Mouse (Mus musculus): ENCODE data around the gene A930004D18Rik.
"Not testable (repeated sequence)": the region's sequence is repeated elsewhere in the genome, so short reads cannot be mapped to it uniquely, and the experiment has no call there.

A930004D18Rik gene

DNA sequence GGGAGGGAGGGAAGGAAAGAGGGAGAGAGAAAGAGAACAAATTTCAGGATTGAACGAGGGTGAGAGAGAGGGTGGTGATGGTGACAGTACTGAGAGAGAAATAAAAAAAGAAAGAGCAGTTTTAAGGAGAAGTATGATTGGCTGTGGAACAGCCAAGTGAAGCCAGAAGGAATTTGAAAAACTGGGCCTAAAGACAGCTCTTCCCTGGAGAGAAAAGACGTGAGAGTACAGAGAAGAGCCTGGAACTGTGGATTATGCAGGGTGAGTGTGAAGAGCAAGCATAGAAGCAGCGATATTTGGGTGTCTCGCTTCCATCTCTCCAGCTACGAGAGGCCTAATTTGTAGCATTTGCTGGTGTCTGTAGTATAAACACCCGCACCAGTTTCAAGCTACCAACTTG is 26.3 kb downstream of the A930004D18Rik start:
- no peak for DNase-seq (ENCODE audit: low spot score)

DNA sequence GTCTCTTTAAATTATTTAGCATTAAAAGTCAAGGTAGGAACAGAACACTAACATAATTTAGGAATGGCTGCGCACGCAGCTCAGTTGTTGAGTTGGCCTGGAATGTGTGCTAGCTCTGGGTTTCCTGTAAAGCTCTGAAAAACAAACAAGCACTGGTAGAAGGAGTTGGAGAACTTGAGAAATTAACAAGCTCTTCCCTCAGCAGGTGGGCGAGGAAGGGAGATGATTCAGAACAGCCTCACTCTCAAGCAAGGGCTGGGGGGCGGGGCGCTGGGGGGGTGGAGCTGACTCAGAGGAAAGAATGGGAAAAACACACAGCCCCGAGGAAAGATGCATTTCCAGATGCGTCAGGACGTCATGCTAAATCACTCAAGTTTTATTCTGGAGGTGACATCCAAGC is 32.4 kb downstream of the A930004D18Rik start:
- DNase-seq (ENCODE audit: low spot score), result no peak

DNA sequence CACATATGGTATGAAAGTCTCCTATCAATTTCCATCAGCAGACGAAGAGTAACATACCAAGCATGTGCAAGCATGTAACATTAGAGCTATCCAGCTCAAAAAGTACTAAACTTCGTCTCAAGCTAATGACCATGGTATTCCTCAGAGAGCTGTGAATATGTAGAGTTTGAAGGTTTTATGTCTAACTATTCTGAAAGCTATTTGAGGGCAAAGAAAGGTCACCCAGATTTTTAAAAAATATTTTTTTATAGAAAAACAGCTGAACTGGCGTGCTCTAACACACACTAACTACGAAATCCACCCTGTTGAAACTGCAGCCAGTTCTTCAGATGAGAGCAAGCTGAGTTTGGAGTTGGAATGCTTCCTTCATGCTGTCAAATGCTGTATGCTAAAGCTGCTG is 33.3 kb downstream of the A930004D18Rik start:
- DNase-seq (ENCODE audit: low spot score), result no peak

DNA sequence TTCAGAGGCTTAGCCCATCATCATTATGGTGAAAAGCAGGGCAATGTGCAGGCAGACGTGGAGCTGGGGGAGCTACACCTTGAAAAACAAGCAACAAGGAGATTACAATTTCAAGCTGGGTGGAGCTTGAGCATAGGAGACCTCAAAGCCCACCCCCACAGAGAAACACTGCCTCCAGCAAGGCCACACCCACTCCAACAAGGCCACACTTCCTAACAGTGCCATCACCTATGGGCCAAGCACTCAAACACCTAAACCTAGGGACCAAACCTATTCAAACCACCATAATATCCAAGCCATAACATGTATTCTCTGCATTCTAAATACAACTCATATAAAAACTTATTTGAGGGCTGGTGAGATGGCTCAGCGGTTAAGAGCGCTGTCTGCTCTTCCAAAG is 35.2 kb downstream of the A930004D18Rik start:
- no peak for DNase-seq (ENCODE audit: low spot score)

DNA sequence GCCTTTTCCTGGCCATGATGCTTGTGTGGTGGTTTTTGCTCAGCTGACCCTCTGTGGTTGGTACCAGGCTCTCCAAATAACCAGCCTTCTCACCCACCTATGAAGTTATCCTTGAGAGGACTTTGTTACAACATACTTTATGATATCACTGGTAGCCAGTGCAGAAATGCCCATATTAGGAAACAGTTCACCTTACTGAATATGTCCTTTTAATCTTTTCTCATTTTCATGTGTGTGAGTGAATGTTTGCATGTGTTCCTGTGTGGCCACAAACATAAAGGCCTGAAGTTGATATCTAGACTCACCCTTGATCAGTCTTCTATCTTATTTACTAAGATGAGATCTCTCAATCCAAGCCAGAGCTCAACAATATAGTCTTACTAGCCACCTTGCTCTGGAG is 40.7 kb downstream of the A930004D18Rik start, which contains the start of gene H2al2a:
Gene H2al2a (minus strand): TSS at position 101 of the 400 bp plus-strand sequence.
- DNase-seq (ENCODE audit: low spot score), result no peak

DNA sequence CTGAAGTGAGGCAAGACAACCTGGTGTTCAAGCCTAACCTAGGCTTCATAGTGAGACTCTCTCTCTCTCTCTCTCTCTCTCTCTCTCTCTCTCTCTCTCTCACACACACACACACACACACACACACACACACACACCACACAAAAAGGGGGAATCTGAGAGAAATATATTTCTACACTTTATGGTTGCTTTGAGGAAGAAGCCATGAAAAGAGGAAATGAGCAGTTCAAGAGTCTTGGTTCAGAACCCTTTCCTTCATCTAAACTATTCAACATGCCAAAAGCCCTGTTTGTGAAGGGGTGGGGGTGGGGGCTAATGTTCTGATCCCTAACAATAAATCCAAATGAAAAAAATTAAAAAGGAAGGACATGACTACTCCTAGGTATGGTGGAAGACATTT is 48.0 kb downstream of the A930004D18Rik start:
- no peak for DNase-seq (ENCODE audit: low spot score)

DNA sequence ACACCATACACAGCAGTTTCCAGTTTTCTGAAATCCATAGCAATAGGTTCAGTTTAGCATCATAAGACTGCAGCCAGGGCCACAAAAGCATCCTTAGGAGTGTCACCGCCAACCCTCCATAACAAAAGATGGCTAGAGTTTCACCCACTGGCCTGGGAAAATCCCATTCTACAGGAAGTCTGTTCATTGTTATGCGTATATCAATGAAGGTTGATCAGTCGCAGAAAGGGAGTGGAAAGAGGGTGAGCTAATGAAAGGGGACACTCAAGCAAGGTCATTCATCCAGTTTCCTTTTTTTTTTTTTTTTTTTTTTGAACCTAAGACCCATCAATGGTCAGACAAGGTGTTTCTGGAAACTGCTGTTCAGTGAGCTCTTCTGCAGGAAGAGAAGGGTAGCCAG is 48.4 kb downstream of the A930004D18Rik start:
- no peak for DNase-seq (ENCODE audit: low spot score)

DNA sequence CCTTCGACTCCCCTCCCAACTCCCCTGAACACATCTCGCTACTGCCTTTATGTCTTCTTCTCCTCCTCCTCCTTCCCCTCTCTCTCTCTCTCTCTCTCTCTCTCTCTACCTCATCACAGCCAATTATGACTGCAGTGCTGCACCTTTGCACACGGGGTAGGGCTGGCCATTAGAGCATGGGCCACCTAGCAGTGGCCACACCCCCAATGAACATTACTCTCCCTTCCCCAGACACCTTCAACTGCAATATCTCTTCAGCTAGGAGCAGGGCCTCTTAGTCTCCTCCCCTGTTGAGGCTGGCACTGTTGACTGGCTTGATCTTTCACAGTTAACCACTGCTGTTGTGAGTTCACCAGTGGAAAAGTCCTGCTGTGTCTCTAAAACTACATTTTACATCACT is 50.8 kb downstream of the A930004D18Rik start:
- DNase-seq (ENCODE audit: low spot score), result no peak

DNA sequence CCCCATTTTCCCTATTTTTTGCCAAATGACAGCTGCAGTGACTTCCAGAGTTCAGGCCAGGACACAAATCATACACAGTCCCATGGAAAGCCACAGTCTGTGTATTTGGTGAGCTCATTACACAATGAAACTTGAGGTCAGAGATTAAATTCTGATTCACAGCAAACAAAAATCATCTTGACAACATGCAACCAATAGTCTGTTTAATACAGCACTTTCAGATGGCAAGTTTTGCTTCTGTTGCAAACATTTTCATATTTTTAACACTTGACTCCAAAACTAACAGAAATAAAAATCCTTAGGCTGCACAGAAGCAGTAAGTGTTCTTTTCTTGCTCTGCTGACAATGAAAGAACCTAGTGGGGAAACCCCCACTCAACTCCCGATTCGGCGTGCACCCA is 52.8 kb downstream of the A930004D18Rik start:
- DNase-seq (ENCODE audit: low spot score), result no peak

DNA sequence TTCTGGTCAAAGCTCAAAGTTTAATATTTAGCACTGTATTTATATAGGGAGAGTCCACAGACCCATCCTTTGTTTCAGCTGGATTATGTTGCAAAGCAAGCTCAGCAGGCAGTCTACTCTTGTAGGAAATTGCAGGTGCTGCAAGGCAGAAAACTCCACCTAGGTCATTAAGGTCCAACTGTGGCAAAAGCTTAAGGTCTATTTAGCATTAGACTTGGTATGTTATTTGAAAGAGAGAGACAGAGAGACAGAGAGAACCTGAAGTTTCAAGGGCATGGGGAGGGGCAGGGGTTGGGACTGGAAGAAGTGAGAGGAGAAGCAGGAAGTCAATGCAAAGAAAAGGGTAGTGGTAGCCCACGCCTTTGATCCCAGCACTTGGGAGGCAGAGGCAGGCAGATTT is 54.8 kb downstream of the A930004D18Rik start:
- no peak for DNase-seq (ENCODE audit: low spot score)

DNA sequence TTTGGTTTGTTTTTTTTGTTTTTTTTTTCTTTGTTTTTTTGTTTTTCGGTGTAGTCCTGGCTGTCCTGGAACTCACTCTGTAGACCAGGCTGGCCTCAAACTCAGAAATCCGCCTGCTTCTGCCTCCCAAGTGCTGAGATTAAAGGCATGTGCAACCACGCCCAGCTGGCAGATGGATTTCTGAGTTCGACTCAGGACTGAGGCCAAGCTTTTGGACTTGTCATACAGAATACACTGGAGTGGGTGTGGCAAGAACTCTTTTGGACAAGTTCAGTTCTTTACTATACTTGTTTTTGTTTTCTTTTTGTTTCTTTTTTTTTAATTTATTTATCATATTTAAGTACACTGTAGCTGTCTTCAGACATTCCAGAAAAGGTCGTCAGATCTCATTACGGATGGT is 58.8 kb downstream of the A930004D18Rik start:
- DNase-seq (ENCODE audit: low spot score), result no peak

DNA sequence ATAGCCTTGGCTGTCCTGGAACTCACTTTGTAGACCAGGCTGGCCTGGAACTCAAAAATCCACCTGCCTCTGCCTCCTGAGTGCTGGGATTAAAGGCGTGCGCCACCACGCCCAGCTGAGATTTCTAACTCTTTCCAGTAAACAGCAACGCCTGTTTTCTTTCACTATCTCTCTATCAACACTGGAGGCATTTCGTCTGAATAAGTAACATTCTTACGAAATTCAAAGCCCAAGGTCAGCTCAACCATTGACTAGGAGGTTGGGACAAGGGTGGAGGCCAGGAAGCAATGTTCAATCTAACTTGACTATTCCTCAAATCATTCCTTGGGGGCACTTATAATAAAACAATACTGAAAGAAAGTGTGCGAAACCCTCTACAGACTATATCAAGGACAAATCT is 59.3 kb downstream of the A930004D18Rik start:
- DNase-seq (ENCODE audit: low spot score), result not testable (repeated sequence)

DNA sequence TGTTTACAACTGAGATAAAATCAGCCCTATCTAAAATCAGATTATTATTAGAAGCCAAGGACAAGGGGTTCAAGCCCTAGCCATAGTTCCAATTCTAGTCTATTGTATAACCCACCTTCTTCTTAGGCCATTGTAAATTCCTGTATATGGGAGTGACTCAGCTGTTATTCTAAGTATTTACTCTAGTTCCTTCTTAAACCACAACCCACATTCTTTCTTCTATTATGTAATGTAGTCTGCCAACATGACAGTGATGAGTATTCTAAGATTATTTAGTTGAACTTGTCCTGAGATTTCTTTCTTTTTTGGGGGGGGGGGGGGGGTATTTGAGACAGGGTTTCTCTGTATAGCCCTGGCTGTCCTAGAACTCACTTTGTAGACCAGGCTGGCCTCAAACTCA is 59.9 kb downstream of the A930004D18Rik start:
- DNase-seq (ENCODE audit: low spot score), result not testable (repeated sequence)

DNA sequence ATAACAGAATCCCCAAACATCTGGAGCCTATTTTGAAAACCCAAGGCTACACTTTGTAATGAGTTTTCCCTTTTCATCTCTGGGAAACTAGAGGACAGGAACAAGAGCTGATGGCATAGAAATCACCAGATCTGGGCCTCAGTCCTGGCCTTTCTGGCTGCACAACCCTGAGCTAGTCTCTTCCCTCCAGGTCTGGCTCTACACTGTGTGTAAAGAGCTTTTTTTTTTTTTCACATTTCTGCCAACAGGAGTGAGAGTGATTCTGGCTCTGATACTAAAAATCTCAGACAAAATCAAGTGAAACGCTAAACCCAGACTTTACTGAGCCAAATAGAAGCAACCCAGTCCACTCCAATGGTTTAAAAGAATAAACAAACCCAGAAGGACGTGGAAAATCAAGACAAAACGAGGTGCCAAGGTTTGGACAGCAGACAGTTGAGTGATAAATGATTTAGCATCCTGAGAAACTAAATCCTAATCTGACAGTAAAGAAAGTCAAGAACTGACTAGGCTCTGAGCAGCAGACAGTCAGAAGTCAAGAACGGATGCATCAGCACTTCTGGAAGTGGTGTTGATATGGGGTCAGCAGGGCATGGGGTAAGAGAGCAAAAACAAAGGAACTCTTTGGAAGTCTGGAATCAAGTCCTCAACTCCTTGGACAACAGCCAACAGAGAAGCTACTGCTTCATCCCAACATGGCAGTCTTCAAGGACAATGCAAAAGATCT is 61.8 kb downstream of the A930004D18Rik start:
- no peak for DNase-seq (ENCODE audit: low spot score)

Data from urinary bladder, postnatal 14 days (tissue).